Mouse (Mus musculus): Measurements from ENCODE around the gene Prss37.

Prss37 gene

GRCm38 (mm10) chr6:40519408-40519807, at the start of gene Prss37:
Gene Prss37, minus strand, starts transcription at chr6:40519508.
- in situ Hi-C loops (cut with MboI; ENCODE audit: low pct_unique_long_range_greater_than_20kb in 1 of 2, low sequenced_read_pairs in 2 of 2, unreplicated experiment in 1 of 2), result no loop called here

- in situ Hi-C loops (cut with MboI; ENCODE audit: low pct_unique_long_range_greater_than_20kb in 1 of 2, low sequenced_read_pairs in 2 of 2, unreplicated experiment in 1 of 2), result no loop called here
Observed at GRCm38 (mm10) chr6:40554950-40555349, 35.6 kb upstream of the Prss37 start, which contains the start of gene Olfr461. Gene Olfr461, minus strand, starts transcription at chr6:40555050.

GRCm38 (mm10) chr6:40544690-40545089, 25.4 kb upstream of the Prss37 start:
- in situ Hi-C loops (cut with MboI; ENCODE audit: low pct_unique_long_range_greater_than_20kb in 1 of 2, low sequenced_read_pairs in 2 of 2, unreplicated experiment in 1 of 2), result no loop called here

GRCm38 (mm10) chr6:40493229-40493628, 26.1 kb downstream of the Prss37 start, which contains the start of gene Tas2r108:
Gene Tas2r108, plus strand, starts transcription at chr6:40493529.
- in situ Hi-C loops (cut with MboI; ENCODE audit: low pct_unique_long_range_greater_than_20kb in 1 of 2, low sequenced_read_pairs in 2 of 2, unreplicated experiment in 1 of 2), result loop anchor here in 1 of 2 experiments (25.0 kb wide), 1 partner anchor 194 kb away; no protein-coding TSS in a partner anchor

- in situ Hi-C loops (cut with MboI; ENCODE audit: low pct_unique_long_range_greater_than_20kb in 1 of 2, low sequenced_read_pairs in 2 of 2, unreplicated experiment in 1 of 2), result loop anchor here in 1 of 2 experiments (25.0 kb wide), 1 partner anchor 196 kb away; no protein-coding TSS in a partner anchor
Observed at GRCm38 (mm10) chr6:40490933-40491332, 28.4 kb downstream of the Prss37 start, which contains the start of gene Tas2r137. Gene Tas2r137, plus strand, starts transcription at chr6:40491233.

- in situ Hi-C loops (cut with MboI; ENCODE audit: low pct_unique_long_range_greater_than_20kb in 1 of 2, low sequenced_read_pairs in 2 of 2, unreplicated experiment in 1 of 2), result loop anchor here in 1 of 2 experiments (25.0 kb wide), 1 partner anchor 205 kb away; no protein-coding TSS in a partner anchor
Observed at GRCm38 (mm10) chr6:40482318-40482717, 37.0 kb downstream of the Prss37 start.

- in situ Hi-C loops (cut with MboI; ENCODE audit: low pct_unique_long_range_greater_than_20kb in 1 of 2, low sequenced_read_pairs in 2 of 2, unreplicated experiment in 1 of 2), result loop anchor here in 1 of 2 experiments (25.0 kb wide), 1 partner anchor 208 kb away; no protein-coding TSS in a partner anchor
Observed at GRCm38 (mm10) chr6:40479705-40480104, 39.6 kb downstream of the Prss37 start.

- in situ Hi-C loops (cut with MboI; ENCODE audit: low pct_unique_long_range_greater_than_20kb in 1 of 2, low sequenced_read_pairs in 2 of 2, unreplicated experiment in 1 of 2), result loop anchor here in 1 of 2 experiments (25.0 kb wide), 1 partner anchor 211 kb away; no protein-coding TSS in a partner anchor
Observed at GRCm38 (mm10) chr6:40476132-40476531, 43.2 kb downstream of the Prss37 start.

GRCm38 (mm10) chr6:40471720-40472010, 47.6 kb downstream of the Prss37 start:
- in situ Hi-C loops (cut with MboI; ENCODE audit: low pct_unique_long_range_greater_than_20kb in 1 of 2, low sequenced_read_pairs in 2 of 2, unreplicated experiment in 1 of 2), result no loop called here

- in situ Hi-C loops (cut with MboI; ENCODE audit: low pct_unique_long_range_greater_than_20kb in 1 of 2, low sequenced_read_pairs in 2 of 2, unreplicated experiment in 1 of 2), result no loop called here
Observed at GRCm38 (mm10) chr6:40470916-40471719, 48.2 kb downstream of the Prss37 start, which contains the start of gene Ssbp1. Gene Ssbp1, plus strand, starts transcription at chr6:40471352.

- in situ Hi-C loops (cut with MboI; ENCODE audit: low pct_unique_long_range_greater_than_20kb in 1 of 2, low sequenced_read_pairs in 2 of 2, unreplicated experiment in 1 of 2), result no loop called here
Observed at GRCm38 (mm10) chr6:40465710-40466109, 53.6 kb downstream of the Prss37 start.

All from mouse embryonic stem cell (cell line).